Mouse (Mus musculus) MEL (cell line): ENCODE data around the gene 1700003F12Rik. TPM values are rescaled to one million over a fixed set of nuclear protein-coding genes. Genes with fewer than 3 reads are reported as not detected.

ENCODE experiments used
- DNase-seq: peaks from one replicate; pipeline ENCODE4 v3.0.0; 2011; ENCODE audit warnings: low read depth, low spot score
- H3K27ac ChIP-seq: 2 replicates; pipeline ENCODE4 v1.5.1; 2012; ENCODE audit warnings: low read depth, mild to moderate bottlenecking, control low read depth, low read length, moderate library complexity; ENCODE audit not compliant: control insufficient read depth
- H3K27me3 ChIP-seq, 2 experiments: fragments of 150-350 bp in 1 of 2; sonication (generic) in 1 of 2; 2 replicates each; pipeline ENCODE4 v1.6.1; 2012; ENCODE audit warnings: low read length in 2 of 2, mild to moderate bottlenecking in 2 of 2, improper control_type of control experiment in 1 of 2, moderate library complexity in 1 of 2; ENCODE audit not compliant: insufficient read depth in 2 of 2, control insufficient read depth in 1 of 2
- H3K36me3 ChIP-seq, 2 experiments: 2 replicates each; pipeline ENCODE4 v1.6.1; 2012 to 2014; ENCODE audit warnings: low read length in 2 of 2, improper control_type of control experiment in 1 of 2, inconsistent platforms in 1 of 2, mild to moderate bottlenecking in 1 of 2; ENCODE audit not compliant: insufficient read depth in 2 of 2, control insufficient read depth in 1 of 2
- H3K4me1 ChIP-seq, 2 experiments: fragments of 150-350 bp in 1 of 2; sonication (generic) in 1 of 2; 2 replicates each; pipeline ENCODE4 v1.6.1; 2012; ENCODE audit warnings: low read length in 2 of 2, improper control_type of control experiment in 1 of 2, mild to moderate bottlenecking in 1 of 2; ENCODE audit not compliant: insufficient read depth in 2 of 2, control insufficient read depth in 1 of 2
- H3K4me3 ChIP-seq, 2 experiments: fragments of 150-350 bp in 1 of 2; sonication (generic) in 1 of 2; 2 replicates each; pipeline ENCODE4 v1.5.1; 2012; ENCODE audit warnings: low read depth in 2 of 2, low read length in 2 of 2, mild to moderate bottlenecking in 2 of 2, moderate library complexity in 2 of 2, control low read depth in 1 of 2, improper control_type of control experiment in 1 of 2; ENCODE audit not compliant: control insufficient read depth in 1 of 2, insufficient read depth in 1 of 2
- H3K79me2 ChIP-seq: 2 replicates; pipeline ENCODE4 v1.6.1; 2012; ENCODE audit warnings: mild to moderate bottlenecking, low read length, moderate library complexity; ENCODE audit not compliant: control insufficient read depth, poor library complexity, insufficient read depth
- H3K9ac ChIP-seq: 2 replicates; pipeline ENCODE4 v1.6.1; 2012; ENCODE audit warnings: low read depth, mild to moderate bottlenecking, control low read depth, low read length, moderate library complexity; ENCODE audit not compliant: control insufficient read depth, poor library complexity, severe bottlenecking
- H3K9me3 ChIP-seq: fragments of 150-350 bp; sonication (generic); replicated peaks from 2 replicates; pipeline ENCODE4 v1.6.1; 2012; ENCODE audit warnings: mild to moderate bottlenecking, low read length, improper control_type of control experiment, moderate library complexity; ENCODE audit not compliant: insufficient read depth
- BHLHE40 ChIP-seq: IDR thresholded peaks from 2 replicates; pipeline ENCODE4 v1.6.1; 2012; ENCODE audit warnings: low read depth, mild to moderate bottlenecking, inconsistent platforms, low read length, improper control_type of control experiment, borderline replicate concordance
- CHD2 ChIP-seq: IDR thresholded peaks from 2 replicates; pipeline ENCODE4 v1.6.1; 2011; ENCODE audit warnings: low read length, improper control_type of control experiment
- CTCF ChIP-seq, 3 experiments: IDR thresholded peaks in 2 of 3; conservative IDR thresholded peaks in 1 of 3; 2 replicates each; pipeline ENCODE4 v1.5.1; 2011 to 2012; ENCODE audit warnings: low read length in 3 of 3, low read depth in 2 of 3, mild to moderate bottlenecking in 2 of 3, improper control_type of control experiment in 1 of 3, inconsistent platforms in 1 of 3, mixed read lengths in 1 of 3, moderate library complexity in 1 of 3; ENCODE audit not compliant: control insufficient read depth in 1 of 3, insufficient read depth in 1 of 3, poor library complexity in 1 of 3, severe bottlenecking in 1 of 3
- E2F4 ChIP-seq: IDR thresholded peaks from 2 replicates; pipeline ENCODE4 v1.6.1; 2011; ENCODE audit warnings: low read depth, low read length, improper control_type of control experiment, borderline replicate concordance
- ETS1 ChIP-seq: IDR thresholded peaks from 2 replicates; pipeline ENCODE4 v1.6.1; 2012; ENCODE audit warnings: low read depth, mild to moderate bottlenecking, inconsistent platforms, low read length, improper control_type of control experiment, moderate library complexity
- GABPA ChIP-seq: IDR thresholded peaks from 2 replicates; pipeline ENCODE4 v1.6.1; 2012; ENCODE audit warnings: low read depth, mild to moderate bottlenecking, inconsistent platforms, low read length, improper control_type of control experiment, moderate library complexity
- HCFC1 ChIP-seq: IDR thresholded peaks from 2 replicates; pipeline ENCODE4 v1.6.1; 2012; ENCODE audit warnings: low read depth, mild to moderate bottlenecking, inconsistent platforms, low read length, improper control_type of control experiment, moderate library complexity
- JUND ChIP-seq: IDR thresholded peaks from 2 replicates; pipeline ENCODE4 v1.6.1; 2011; ENCODE audit warnings: low read depth, mild to moderate bottlenecking, improper control_type of control experiment, low read length
- KAT2A ChIP-seq: conservative IDR thresholded peaks from 2 replicates; pipeline ENCODE4 v1.6.1; 2012; ENCODE audit warnings: low read depth, low read length, improper control_type of control experiment, inconsistent platforms
- MAZ ChIP-seq: IDR thresholded peaks from 2 replicates; pipeline ENCODE4 v1.6.1; 2012; ENCODE audit warnings: low read depth, mild to moderate bottlenecking, inconsistent platforms, low read length, improper control_type of control experiment
- MEF2A ChIP-seq: IDR thresholded peaks from 2 replicates; pipeline ENCODE4 v1.6.1; 2014; ENCODE audit warnings: low read depth, mild to moderate bottlenecking, inconsistent platforms, low read length, improper control_type of control experiment; ENCODE audit not compliant: poor library complexity, insufficient replicate concordance, severe bottlenecking; ENCODE audit errors: extremely low read depth
- MXI1 ChIP-seq: IDR thresholded peaks from 2 replicates; pipeline ENCODE4 v1.6.1; 2011; ENCODE audit warnings: mild to moderate bottlenecking, low read depth, low read length, improper control_type of control experiment
- MYC ChIP-seq: IDR thresholded peaks from 2 replicates; pipeline ENCODE4 v1.6.1; 2011; ENCODE audit warnings: low read depth, mild to moderate bottlenecking, low read length, improper control_type of control experiment, moderate library complexity
- POLR2AphosphoS2 ChIP-seq: IDR thresholded peaks from 2 replicates; pipeline ENCODE4 v1.6.1; 2011; ENCODE audit warnings: low read length, improper control_type of control experiment
- POLR2AphosphoS5 ChIP-seq: IDR thresholded peaks from 2 replicates; pipeline ENCODE4 v1.6.1; 2012; ENCODE audit warnings: low read depth, borderline replicate concordance, mild to moderate bottlenecking, inconsistent platforms, low read length, moderate library complexity, mixed read lengths
- RAD21 ChIP-seq: IDR thresholded peaks from 2 replicates; pipeline ENCODE4 v1.6.1; 2011; ENCODE audit warnings: mild to moderate bottlenecking, low read depth, low read length, improper control_type of control experiment
- TAL1 ChIP-seq: IDR thresholded peaks from 2 replicates; pipeline ENCODE4 v1.6.1; 2012; ENCODE audit warnings: mild to moderate bottlenecking, inconsistent platforms, low read length, moderate library complexity, mixed read lengths
- TBP ChIP-seq: IDR thresholded peaks from 2 replicates; pipeline ENCODE4 v1.8.0; 2011; ENCODE audit warnings: low read depth, low read length, improper control_type of control experiment
- TCF12 ChIP-seq: IDR thresholded peaks from 2 replicates; pipeline ENCODE4 v1.6.1; 2014; ENCODE audit warnings: low read depth, mild to moderate bottlenecking, inconsistent platforms, low read length, improper control_type of control experiment, moderate library complexity
- USF1 ChIP-seq: IDR thresholded peaks from 2 replicates; pipeline ENCODE4 v1.6.1; 2014; ENCODE audit warnings: low read depth, mild to moderate bottlenecking, inconsistent platforms, low read length, improper control_type of control experiment, moderate library complexity
- USF2 ChIP-seq, 2 experiments: IDR thresholded peaks; 2 replicates each; pipeline ENCODE4 v1.6.1; 2011 to 2012; ENCODE audit warnings: improper control_type of control experiment in 2 of 2, low read length in 2 of 2, borderline replicate concordance in 1 of 2, inconsistent platforms in 1 of 2, low read depth in 1 of 2, mild to moderate bottlenecking in 1 of 2; ENCODE audit not compliant: insufficient read depth in 1 of 2
- ZKSCAN1 ChIP-seq: IDR thresholded peaks from 2 replicates; pipeline ENCODE4 v1.6.1; 2012; ENCODE audit warnings: low read depth, mild to moderate bottlenecking, inconsistent platforms, low read length, improper control_type of control experiment, moderate library complexity
- polyA plus RNA-seq, 2 experiments: library from polyadenylated mRNA; stranded (reverse) in 1 of 2; unstranded in 1 of 2; fragments of >175 nt in 1 of 2; fragments of >200 nt in 1 of 2; gene quantifications; 2 replicates each; pipeline versions ENCODE4 v1.2.1 to v1.2.4; 2012; ENCODE audit warnings: low replicate concordance in 2 of 2, low read depth in 1 of 2; ENCODE audit not compliant: insufficient read length in 2 of 2, insufficient read depth in 1 of 2, missing spikeins in 1 of 2
- total RNA-seq: library from RNA; depleted of rRNA; stranded (reverse); fragments of 300-350 nt; gene quantifications from 2 replicates; pipeline ENCODE4 v1.2.3, GENCODE M21; 2012; rRNA removed

The 1700003F12Rik gene
- total RNA-seq, result 0.26 and 0.42 TPM in 2 replicates
- under 1 TPM in 1 of 2 experiments, not detected in 1; 0.72 TPM for polyA plus RNA-seq

DNA sequence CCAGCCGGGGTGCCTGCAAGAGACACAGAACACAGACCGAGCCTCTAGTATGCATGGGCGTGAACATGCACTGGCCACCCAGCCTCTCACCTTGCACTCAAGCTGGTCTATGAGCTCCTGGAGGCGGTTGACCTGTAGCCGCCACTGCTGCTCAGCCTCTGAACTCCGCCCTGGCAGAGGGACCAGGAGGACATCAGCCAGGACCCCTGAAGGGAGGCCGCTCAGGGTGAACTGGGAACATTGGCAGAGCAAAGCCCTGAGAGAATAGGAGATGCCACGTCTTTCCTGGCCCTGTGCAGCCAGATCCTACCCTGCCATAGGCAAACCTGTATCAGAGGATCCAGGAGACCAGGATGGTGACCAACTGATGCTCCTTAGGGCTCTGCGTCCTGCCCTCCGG is at the start of gene 1700003F12Rik:
Gene 1700003F12Rik, plus strand, starts transcription at position 375 of the 400 bp plus-strand sequence.
- TF ChIP-seq BHLHE40 (no peak), TCF12 (no peak), ZKSCAN1 (no peak)
- Histone ChIP-seq H3K27ac (no peak within 1 kb of the TSS), H3K4me1 (no peaks in the 10 kb centered on the region), H3K36me3 (peaks cover 0 to 2% of the 10 kb centered on the region in 2 experiments; a peak in 1 of 4 replicates), H3K4me3 (no peak within 1 kb of the TSS), H3K9ac (no peak within 1 kb of the TSS), H3K79me2 (no peaks in the 10 kb centered on the region), H3K27me3 (no peaks in the 10 kb centered on the region), H3K9me3 (no peaks in the 10 kb centered on the region)
- DNase-seq, result no peak

DNA sequence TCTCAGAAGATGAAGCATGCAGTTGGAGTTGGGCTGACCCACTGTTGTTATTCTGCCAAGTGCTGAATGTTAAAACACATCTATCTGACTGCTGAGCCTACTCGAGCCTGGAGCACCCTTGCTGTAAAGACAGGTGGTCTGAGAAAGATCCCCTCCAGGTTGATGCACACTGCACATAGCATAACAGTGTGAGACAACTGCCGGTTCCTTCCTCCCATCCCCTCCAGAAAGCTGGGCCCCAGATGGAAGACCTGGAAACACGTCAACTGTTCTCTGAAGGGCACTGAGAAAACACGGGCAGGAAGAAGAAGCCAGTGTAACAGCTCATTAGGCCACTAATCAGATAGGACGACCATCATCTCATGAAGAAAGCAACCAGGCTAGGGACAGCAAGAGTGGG is 48.3 kb upstream of the 1700003F12Rik start:
- H3K4me3 ChIP-seq, result no peak overlapping the region
- no peak for DNase-seq
- H3K9ac ChIP-seq, result no peak overlapping the region
- TF ChIP-seq JUND (no peak), BHLHE40 (no peak), USF1 (no peak), KAT2A (no peak), MYC (no peak), TCF12 (no peak), MAZ (no peak), RAD21 (no peak), TBP (no peak), GABPA (no peak), MEF2A (no peak)
- H3K27me3 ChIP-seq, result no peaks in the 10 kb centered on the region
- peaks cover 2% of the 10 kb centered on the region; the same call in 1 of the 2 replicates for H3K79me2 ChIP-seq
- no peaks in the 10 kb centered on the region; a peak in 2 of 4 replicates for H3K4me1 ChIP-seq
- no peak overlapping the region for H3K27ac ChIP-seq
- peaks cover 2% of the 10 kb centered on the region in 2 experiments for H3K36me3 ChIP-seq
- no peaks in the 10 kb centered on the region for H3K9me3 ChIP-seq

DNA sequence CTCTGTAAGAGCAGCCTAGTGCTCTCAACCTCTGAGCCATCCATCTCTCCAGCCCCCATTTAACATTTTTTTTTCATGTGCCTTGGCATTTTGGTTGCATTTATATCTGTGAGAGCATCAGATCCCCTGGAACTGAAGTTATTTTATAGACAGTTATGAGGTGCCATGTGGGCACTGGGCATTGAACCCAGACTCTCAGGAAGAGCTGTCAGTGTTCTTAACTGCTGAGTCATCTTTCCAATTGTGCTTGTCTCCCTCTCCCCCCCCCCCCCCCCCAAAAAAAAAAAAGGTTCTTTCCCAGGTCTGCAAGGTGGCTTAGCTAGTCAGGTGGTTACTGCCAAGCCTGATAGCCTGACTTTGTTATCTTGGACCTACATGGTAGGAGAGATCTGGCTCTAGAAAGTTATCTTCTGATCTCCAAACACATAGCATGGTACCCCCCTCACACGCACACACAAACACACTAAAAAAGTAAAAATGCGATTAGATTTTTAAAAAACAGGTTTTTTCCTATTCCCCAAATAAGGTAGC is 47.1 kb upstream of the 1700003F12Rik start:
- H3K79me2 ChIP-seq, result peaks cover 2% of the 10 kb centered on the region; the same call in 1 of the 2 replicates
- no peak overlapping the region for H3K27ac ChIP-seq
- no peak overlapping the region for H3K4me3 ChIP-seq
- no peak overlapping the region for H3K9ac ChIP-seq
- H3K4me1 ChIP-seq, result no peaks in the 10 kb centered on the region; a peak in 2 of 4 replicates
- peaks cover 2 to 4% of the 10 kb centered on the region in 2 experiments for H3K36me3 ChIP-seq
- TF ChIP-seq POLR2AphosphoS2 (no peak), POLR2AphosphoS5 (no peak), ZKSCAN1 (no peak), E2F4 (no peak), BHLHE40 (no peak), CTCF (IDR thresholded peaks at IDR 0.05 in 2 of 3, conservative IDR thresholded peaks at IDR 0.05 in 1 of 3; ENCODE audit: control insufficient read depth in 1 of 3, insufficient read depth in 1 of 3, low read depth in 2 of 3, low read length in 3 of 3, poor library complexity in 1 of 3, severe bottlenecking in 1 of 3) (no peak), CHD2 (no peak), MYC (no peak), MXI1 (no peak), ETS1 (no peak), HCFC1 (no peak), USF2 (IDR thresholded peaks at IDR 0.05; ENCODE audit: borderline replicate concordance in 1 of 2, insufficient read depth in 1 of 2, low read depth in 1 of 2, low read length in 2 of 2) (no peak), JUND (no peak), TAL1 (no peak)
- H3K9me3 ChIP-seq, result no peaks in the 10 kb centered on the region
- DNase-seq, result no peak
- no peaks in the 10 kb centered on the region for H3K27me3 ChIP-seq
